Mouse (Mus musculus) limb, embryonic 15.5 days (tissue): ENCODE results near the gene Vrtn. TPM values are rescaled to one million over a fixed set of nuclear protein-coding genes. Genes with fewer than 3 reads are reported as not detected.

Source experiments
- ATAC-seq: fragments of 200-750 bp; cut with Nextera tagmentation; 2 replicates; pipeline ENCODE4 v1.8.0; 2017; ENCODE audit warnings: low read depth, moderate TSS enrichment; ENCODE audit not compliant: insufficient number of reproducible peaks, low FRiP score, low TSS enrichment
- H3K27ac ChIP-seq: fragments of 300-500 bp; sonication (generic); 2 replicates; pipeline ENCODE4 v1.5.1; 2015; ENCODE audit warnings: moderate library complexity, mild to moderate bottlenecking, inconsistent platforms
- H3K27me3 ChIP-seq: fragments of 300-500 bp; sonication (generic); 2 replicates; pipeline ENCODE4 v1.6.1; 2015; ENCODE audit warnings: inconsistent platforms
- H3K36me3 ChIP-seq: fragments of 300-500 bp; sonication (generic); 2 replicates; pipeline ENCODE4 v1.6.1; 2015; ENCODE audit warnings: inconsistent platforms
- H3K4me1 ChIP-seq: fragments of 300-500 bp; sonication (generic); 2 replicates; pipeline ENCODE4 v1.6.1; 2015; ENCODE audit warnings: inconsistent platforms
- H3K4me2 ChIP-seq: fragments of 300-500 bp; sonication (generic); 2 replicates; pipeline ENCODE4 v1.6.1; 2015; ENCODE audit warnings: mild to moderate bottlenecking, inconsistent platforms
- H3K4me3 ChIP-seq: fragments of 300-500 bp; sonication (generic); 2 replicates; pipeline ENCODE4 v1.5.1; 2015; ENCODE audit warnings: mild to moderate bottlenecking, inconsistent platforms
- H3K9ac ChIP-seq: fragments of 300-500 bp; sonication (generic); 2 replicates; pipeline ENCODE4 v1.6.1; 2015; ENCODE audit warnings: inconsistent platforms
- H3K9me3 ChIP-seq: fragments of 300-500 bp; sonication (generic); 2 replicates; pipeline ENCODE4 v1.6.1; 2016; ENCODE audit warnings: inconsistent platforms
- whole genome bisulfite sequencing: fragments of 180-500 bp; shearing (Covaris S2); methylation state at CpG from one replicate; pipeline ENCODE4 v1.1.7; 2015; 5-methylcytosine and 5-hydroxymethylcytosine counted together
- polyA plus RNA-seq: library from polyadenylated mRNA; unstranded; fragments of >200 nt; fragmentation: Nextera tagmentation; extraction: Ambion mirVana; gene quantifications from 2 replicates; pipeline ENCODE4 v1.2.1, GENCODE M21; 2015

The Vrtn gene
- polyA plus RNA-seq, 1 experiment from 2014 or later = not detected

DNA sequence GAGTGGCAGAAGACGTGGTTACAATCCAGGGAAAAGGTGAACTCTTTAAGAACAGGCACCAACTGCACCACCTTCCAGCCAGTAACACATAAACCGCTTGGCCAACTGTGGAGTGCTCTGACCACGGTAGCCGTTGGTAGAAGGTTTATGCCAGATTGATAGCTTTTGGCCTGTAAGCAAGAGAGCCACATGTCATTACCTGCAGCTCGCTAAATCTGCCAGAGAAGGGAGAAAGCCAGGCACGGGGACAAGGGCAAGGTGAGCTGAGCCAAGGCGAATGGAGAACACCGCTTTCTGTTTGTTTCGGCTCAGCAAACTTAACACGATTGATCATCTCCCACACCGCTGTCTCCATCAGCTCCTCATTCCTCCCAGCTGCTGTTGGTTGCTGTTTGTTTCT is 48.2 kb downstream of the Vrtn start:
- Histone ChIP-seq H3K27ac (no peak overlapping the region), H3K36me3 (no peaks in the 10 kb centered on the region), H3K4me1 (no peaks in the 10 kb centered on the region), H3K27me3 (no peaks in the 10 kb centered on the region), H3K9ac (no peak overlapping the region), H3K4me3 (no peak overlapping the region), H3K4me2 (no peak overlapping the region), H3K9me3 (no peaks in the 10 kb centered on the region)
- no peak for ATAC-seq
- WGBS = 82% methylated on average over 11 of the region's 11 CpGs

GRCm38 (mm10) chr12:84691347-84691746 is 50.5 kb downstream of the Vrtn start:
- Histone ChIP-seq H3K4me2 (no peak overlapping the region), H3K27me3 (0 out of 2 replicates have a peak, but pooled peaks cover 3% of the 10 kb centered on the region), H3K4me3 (no peak overlapping the region), H3K27ac (no peak overlapping the region), H3K36me3 (no peaks in the 10 kb centered on the region), H3K9me3 (no peaks in the 10 kb centered on the region), H3K9ac (no peak overlapping the region), H3K4me1 (no peaks in the 10 kb centered on the region)
- no peak for ATAC-seq

DNA sequence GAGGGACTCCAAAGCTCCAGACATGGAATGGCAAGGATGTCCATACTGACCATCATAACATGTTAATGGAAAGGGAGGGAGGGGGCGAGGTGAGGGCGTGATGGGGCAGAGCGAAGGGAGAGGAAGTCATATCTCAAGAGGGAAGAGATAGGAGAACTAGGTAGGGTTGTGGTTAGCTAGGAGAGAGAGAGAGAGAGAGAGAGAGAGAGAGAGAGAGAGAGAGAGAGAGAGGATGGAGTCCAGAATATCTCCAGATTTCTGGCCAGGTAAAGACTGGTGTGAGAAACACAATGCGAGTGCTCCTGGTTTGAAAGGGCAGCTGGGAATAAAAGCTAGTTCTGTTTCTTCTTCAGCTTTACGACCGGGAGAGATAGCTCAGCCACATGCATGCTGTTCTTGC is 51.3 kb downstream of the Vrtn start:
- Histone ChIP-seq H3K27me3 (peaks cover 9% of the 10 kb centered on the region), H3K9ac (no peak overlapping the region), H3K4me2 (no peak overlapping the region), H3K4me1 (no peaks in the 10 kb centered on the region), H3K4me3 (no peak overlapping the region), H3K9me3 (no peaks in the 10 kb centered on the region), H3K27ac (no peak overlapping the region), H3K36me3 (no peaks in the 10 kb centered on the region)
- 81% methylated on average over 6 of the region's 6 CpGs for WGBS
- no peak for ATAC-seq

DNA sequence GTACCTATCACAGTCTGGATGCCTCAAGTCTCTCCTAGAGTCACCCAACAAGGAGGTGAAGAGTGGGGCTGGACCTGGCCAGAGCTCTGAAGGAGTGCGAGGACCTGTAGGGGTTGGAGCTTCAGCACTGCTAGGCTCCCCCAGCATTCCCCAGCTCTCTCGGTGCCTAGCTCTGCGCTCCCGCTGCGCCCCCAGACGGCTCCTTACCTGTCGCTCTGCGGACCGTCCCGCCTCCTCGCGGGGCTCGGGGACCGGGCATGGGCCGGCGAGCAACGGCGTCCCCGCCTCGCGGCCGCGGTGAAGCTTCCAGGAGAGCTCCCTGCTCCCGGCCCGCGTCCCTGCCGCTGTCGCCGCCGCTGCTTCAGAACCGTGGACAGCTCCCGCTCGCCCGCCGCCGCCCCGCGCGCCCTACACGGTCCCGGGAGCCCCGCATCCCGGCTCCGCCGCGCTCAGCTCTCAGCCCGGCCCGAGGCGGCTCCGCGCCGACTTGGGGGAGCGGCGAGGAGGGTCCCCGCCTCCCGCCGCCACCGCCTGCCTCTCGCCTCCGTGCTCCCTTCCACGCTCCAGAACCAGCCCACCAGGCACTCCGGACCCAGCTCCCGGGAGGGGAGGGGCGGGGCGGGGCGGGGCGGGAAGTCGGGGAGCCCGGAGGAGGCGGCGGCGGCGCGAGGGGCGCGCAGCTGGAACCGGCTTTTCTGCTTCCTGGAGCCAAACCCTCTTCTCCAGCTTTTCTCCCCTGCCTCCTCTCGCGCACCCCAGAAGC is 57.7 kb downstream of the Vrtn start, which contains the start of gene Syndig1l:
Gene Syndig1l, minus strand, starts transcription at position 513 of the 763 bp plus-strand sequence.
- ATAC-seq = peak; percentile 71
- H3K9me3 ChIP-seq = no peaks in the 10 kb centered on the region
- H3K27ac ChIP-seq = no peak within 1 kb of the TSS
- H3K36me3 ChIP-seq = no peaks in the 10 kb centered on the region
- peak within 1 kb of the TSS; percentile 97 for H3K4me2 ChIP-seq
- under 1% methylated on average over 66 of the region's 79 CpGs for WGBS
- H3K4me1 ChIP-seq = peaks cover 7% of the 10 kb centered on the region
- H3K4me3 ChIP-seq = peak within 1 kb of the TSS; percentile 56
- peaks cover 62% of the 10 kb centered on the region for H3K27me3 ChIP-seq
- no peak within 1 kb of the TSS for H3K9ac ChIP-seq

Other genes starting within 250 kb of the Vrtn start
- 16.2 and 16.4 TPM in 2 replicates for gene Entpd5, start 232.0 kb upstream of the Vrtn start, polyA plus RNA-seq
- 1.0 and 1.8 TPM in 2 replicates for gene Bbof1, start 231.9 kb upstream of the Vrtn start, polyA plus RNA-seq
- 24.7 TPM in 2 replicates for gene Rnf113a2, start 223.8 kb upstream of the Vrtn start, polyA plus RNA-seq
- gene Aldh6a1, start 190.0 kb upstream of the Vrtn start, polyA plus RNA-seq = 35.8 and 37.8 TPM in 2 replicates
- gene Lin52, start 189.6 kb upstream of the Vrtn start, polyA plus RNA-seq = 19.5 and 19.6 TPM in 2 replicates
- 0.09 and 0.19 TPM in 2 replicates for gene Vsx2, start 71.3 kb upstream of the Vrtn start, polyA plus RNA-seq
- gene Abcd4, start 23.6 kb upstream of the Vrtn start, polyA plus RNA-seq = 14.7 and 15.7 TPM in 2 replicates
- not detected in 2 replicates for gene Syndig1l, start 57.8 kb downstream of the Vrtn start, polyA plus RNA-seq
- gene Npc2, start 132.1 kb downstream of the Vrtn start, polyA plus RNA-seq = 72.0 and 76.6 TPM in 2 replicates
- gene Isca2, start 132.2 kb downstream of the Vrtn start, polyA plus RNA-seq = 113 TPM in 2 replicates
- 7.1 and 8.7 TPM in 2 replicates for gene Ltbp2, start 235.5 kb downstream of the Vrtn start, polyA plus RNA-seq